Mouse (Mus musculus) thymus, adult 2 months (tissue): ENCODE measurements around the gene Ttc25.

Experiments used
- CTCF ChIP-seq: fragments of 200-500 bp; IDR thresholded peaks from 2 replicates; pipeline ENCODE4 v1.5.1; 2012; ENCODE audit warnings: mild to moderate bottlenecking, control low read depth, low read length, moderate library complexity, borderline replicate concordance; ENCODE audit not compliant: control insufficient read depth, poor library complexity, insufficient read depth; ENCODE audit errors: extremely low read depth
- POLR2A ChIP-seq: fragments of 200-500 bp; IDR thresholded peaks from 2 replicates; pipeline ENCODE4 v1.6.1; 2012; ENCODE audit warnings: mild to moderate bottlenecking, low read length, control low read depth, moderate library complexity; ENCODE audit not compliant: control insufficient read depth, poor library complexity, insufficient read depth; ENCODE audit errors: extremely low read depth

GRCm38 (mm10) chr11:100505997-100506396 lies 39.4 kb upstream of the Ttc25 start:
- no peak for TF ChIP-seq CTCF
- no peak for TF ChIP-seq POLR2A
